Mouse (Mus musculus) adipocyte (in vitro differentiated cells): ENCODE results near the gene Ogfod3.

Experiments used
- DNase-seq: peaks from one replicate; pipeline ENCODE4 v3.0.0-alpha.2; 2016; ENCODE audit warnings: low spot score

Ogfod3 gene

GRCm38 (mm10) chr11:121204161-121205006 is at the start of gene Ogfod3, which contains the start of gene Hexdc:
Gene Ogfod3, minus strand, starts transcription at chr11:121204711.
Gene Hexdc, plus strand, starts transcription at chr11:121204433.
- DNase-seq, result peak; percentile 93

GRCm38 (mm10) chr11:121250196-121250595 is 45.7 kb upstream of the Ogfod3 start:
- DNase-seq, result no peak

- no peak for DNase-seq
Observed at GRCm38 (mm10) chr11:121239669-121240068, 35.2 kb upstream of the Ogfod3 start.

- peak; percentile 66 for DNase-seq
Observed at GRCm38 (mm10) chr11:121237345-121238128, 33.0 kb upstream of the Ogfod3 start.

- peak; percentile 100 for DNase-seq
Observed at GRCm38 (mm10) chr11:121236564-121237344, 32.2 kb upstream of the Ogfod3 start, which contains the start of gene Narf. Gene Narf, plus strand, starts transcription at chr11:121237253.

GRCm38 (mm10) chr11:121235475-121236238 is 31.1 kb upstream of the Ogfod3 start:
- DNase-seq, result peak; percentile 52

GRCm38 (mm10) chr11:121232706-121233105 is 28.2 kb upstream of the Ogfod3 start:
- no peak for DNase-seq

GRCm38 (mm10) chr11:121231628-121232291 is 27.2 kb upstream of the Ogfod3 start:
- DNase-seq, result no peak

GRCm38 (mm10) chr11:121231191-121231590 is 26.7 kb upstream of the Ogfod3 start:
- no peak for DNase-seq

- DNase-seq, result peak; percentile 77
Observed at GRCm38 (mm10) chr11:121229018-121229439, 24.5 kb upstream of the Ogfod3 start, which contains the start of gene Cybc1. Gene Cybc1, minus strand, starts transcription at chr11:121229322.

- DNase-seq, result no peak
Observed at GRCm38 (mm10) chr11:121228129-121229017, 23.9 kb upstream of the Ogfod3 start.

GRCm38 (mm10) chr11:121221321-121222010 is 17.0 kb upstream of the Ogfod3 start:
- DNase-seq, result no peak

- no peak for DNase-seq
Observed at GRCm38 (mm10) chr11:121220771-121221170, 16.3 kb upstream of the Ogfod3 start.

GRCm38 (mm10) chr11:121219776-121220175 is 15.3 kb upstream of the Ogfod3 start:
- DNase-seq, result no peak

- DNase-seq, result no peak
Observed at GRCm38 (mm10) chr11:121216831-121217230, 12.3 kb upstream of the Ogfod3 start.

GRCm38 (mm10) chr11:121203859-121204160 is 701 bp downstream of the Ogfod3 start:
- no peak for DNase-seq

GRCm38 (mm10) chr11:121201436-121202198 is 2.9 kb downstream of the Ogfod3 start:
- DNase-seq, result peak; percentile 82

GRCm38 (mm10) chr11:121200781-121201180 is 3.7 kb downstream of the Ogfod3 start:
- DNase-seq, result no peak
